Mouse (Mus musculus) forebrain, embryonic 14.5 days (tissue): ENCODE data around the gene Frmd7. TPM values are rescaled to one million over a fixed set of nuclear protein-coding genes. Genes with fewer than 3 reads are reported as not detected.

ENCODE experiments used
- ATAC-seq: fragments of 200-750 bp; cut with Nextera tagmentation; 2 replicates; pipeline ENCODE4 v1.8.0; 2017; ENCODE audit warnings: mild to moderate bottlenecking, moderate library complexity
- DNase-seq: peaks from one replicate; pipeline ENCODE4 v3.0.0-alpha.2; 2015; ENCODE audit warnings: low spot score
- H3K27ac ChIP-seq: fragments of 300-500 bp; sonication (generic); 2 replicates; pipeline ENCODE4 v1.5.1; 2014; ENCODE audit warnings: low read depth, mild to moderate bottlenecking, control low read depth, low read length, moderate library complexity
- H3K27me3 ChIP-seq: fragments of 300-500 bp; sonication (generic); replicated peaks from 2 replicates; pipeline ENCODE4 v1.6.1; 2014; ENCODE audit warnings: low read length, control low read depth, mixed read lengths; ENCODE audit not compliant: control insufficient read depth, insufficient read depth
- H3K36me3 ChIP-seq: fragments of 300-500 bp; sonication (generic); 2 replicates; pipeline ENCODE4 v1.6.1; 2014; ENCODE audit warnings: low read length, control low read depth; ENCODE audit not compliant: control insufficient read depth, insufficient read depth
- H3K4me1 ChIP-seq: fragments of 300-500 bp; sonication (generic); 2 replicates; pipeline ENCODE4 v1.6.1; 2014; ENCODE audit warnings: antibody characterized with exemption, low read length, control low read depth; ENCODE audit not compliant: control insufficient read depth, insufficient read depth
- H3K4me2 ChIP-seq: fragments of 300-500 bp; sonication (generic); 2 replicates; pipeline ENCODE4 v1.6.1; 2014; ENCODE audit warnings: mild to moderate bottlenecking, control low read depth, low read length
- H3K4me3 ChIP-seq: fragments of 300-500 bp; sonication (generic); 2 replicates; pipeline ENCODE4 v1.5.1; 2014; ENCODE audit warnings: low read depth, low read length, control low read depth
- H3K9ac ChIP-seq: fragments of 300-500 bp; sonication (generic); 2 replicates; pipeline ENCODE4 v1.6.1; 2014; ENCODE audit warnings: mild to moderate bottlenecking, low read length, control low read depth, moderate library complexity
- H3K9me3 ChIP-seq: fragments of 300-500 bp; sonication (generic); replicated peaks from 2 replicates; pipeline ENCODE4 v1.6.1; 2016; ENCODE audit warnings: low read length, control low read depth, mixed read lengths; ENCODE audit not compliant: control insufficient read depth
- WGBS: fragments of 180-500 bp; shearing (Covaris S2); extraction: QIAGEN DNeasy Blood & Tissue Kit; methylation state at CpG from one replicate; pipeline ENCODE4 v1.1.7; 2014; 5-methylcytosine and 5-hydroxymethylcytosine counted together
- polyA plus RNA-seq: library from polyadenylated mRNA; unstranded; fragments of >200 nt; fragmentation: Nextera tagmentation; extraction: Ambion mirVana; gene quantifications from 2 replicates; pipeline ENCODE4 v1.2.1, GENCODE M21; 2014

The Frmd7 gene
- polyA plus RNA-seq, 1 experiment from 2014 or later, result 0.10 TPM

DNA sequence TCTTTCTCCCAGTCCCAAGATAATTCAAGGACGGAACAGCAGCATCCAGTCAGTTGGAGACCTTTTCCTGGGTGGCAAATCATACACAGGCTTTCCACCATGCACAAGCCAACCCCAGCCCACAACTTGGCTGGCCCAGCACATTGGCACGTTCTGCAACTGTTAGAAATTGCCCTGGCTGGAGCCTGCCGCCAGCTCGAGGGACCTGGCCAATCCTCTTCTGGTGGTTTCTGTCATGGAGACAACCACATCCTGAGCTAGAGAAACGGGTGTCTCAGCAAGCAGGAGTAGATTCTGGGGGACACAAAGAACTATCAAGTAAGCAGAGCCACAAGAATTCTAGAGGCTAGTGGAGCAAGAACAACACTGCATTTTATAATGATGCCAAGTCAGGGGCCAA is 32.6 kb downstream of the Frmd7 start:
- ATAC-seq, result no peak
- Histone ChIP-seq H3K4me3 (no peak overlapping the region), H3K4me2 (no peak overlapping the region), H3K4me1 (no peaks in the 10 kb centered on the region), H3K27me3 (no peaks in the 10 kb centered on the region), H3K27ac (no peak overlapping the region), H3K36me3 (no peaks in the 10 kb centered on the region), H3K9ac (no peak overlapping the region), H3K9me3 (no peaks in the 10 kb centered on the region)
- 85% methylated on average over 5 of the region's 5 CpGs for WGBS
- DNase-seq, result no peak

DNA sequence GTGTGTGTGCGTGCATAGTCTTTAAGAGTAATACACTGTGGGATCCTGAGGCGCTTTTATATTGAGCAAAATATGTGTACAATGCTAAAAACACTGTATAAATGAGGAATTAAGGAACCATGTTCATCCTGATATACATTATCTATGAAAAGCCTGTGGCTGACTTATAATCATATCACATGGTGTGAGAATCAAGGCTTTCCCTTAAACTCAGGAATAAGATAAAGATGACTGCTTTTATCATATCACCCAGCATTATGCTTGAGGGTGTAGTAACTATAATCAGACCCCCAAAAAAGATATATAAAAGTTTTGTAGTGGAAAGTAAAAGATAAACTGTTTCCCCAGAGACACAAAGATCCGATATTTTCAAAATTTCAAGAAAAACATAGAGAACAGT is 39.0 kb downstream of the Frmd7 start:
- no peaks in the 10 kb centered on the region for H3K27me3 ChIP-seq
- ATAC-seq, result no peak
- H3K4me1 ChIP-seq, result no peaks in the 10 kb centered on the region
- no peak overlapping the region for H3K9ac ChIP-seq
- no peak overlapping the region for H3K4me2 ChIP-seq
- WGBS, result 82% methylated on average over 3 of the region's 3 CpGs
- no peak overlapping the region for H3K4me3 ChIP-seq
- no peaks in the 10 kb centered on the region for H3K9me3 ChIP-seq
- no peaks in the 10 kb centered on the region for H3K36me3 ChIP-seq
- H3K27ac ChIP-seq, result no peak overlapping the region
- DNase-seq, result no peak

DNA sequence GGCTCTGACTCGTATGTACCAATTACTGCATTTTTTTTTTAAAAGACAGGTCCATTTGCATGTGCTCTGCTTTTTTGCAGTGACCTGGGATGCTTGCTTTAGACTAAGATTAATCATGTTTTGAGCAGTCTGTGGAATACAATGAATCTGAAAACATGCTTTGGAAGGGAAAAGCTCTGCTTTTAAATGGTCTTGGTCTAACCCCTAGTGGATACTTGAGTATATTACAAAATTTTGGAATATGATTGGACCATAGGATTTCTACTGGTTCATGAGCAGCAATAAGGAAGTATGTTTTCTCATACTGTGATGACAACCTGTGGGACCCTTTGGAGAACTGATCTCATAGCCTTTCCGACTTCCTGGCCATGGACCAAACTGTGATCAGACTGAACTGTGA is 54.5 kb downstream of the Frmd7 start:
- ATAC-seq (no peak), DNase-seq (peak; percentile 20)
- no peaks in the 10 kb centered on the region for H3K27me3 ChIP-seq
- WGBS, result 88% methylated on average over 2 of the region's 2 CpGs
- H3K4me3 ChIP-seq, result no peak overlapping the region
- H3K36me3 ChIP-seq, result no peaks in the 10 kb centered on the region
- H3K4me1 ChIP-seq, result no peaks in the 10 kb centered on the region
- H3K9me3 ChIP-seq, result no peaks in the 10 kb centered on the region
- no peak overlapping the region for H3K27ac ChIP-seq
- no peak overlapping the region for H3K4me2 ChIP-seq
- H3K9ac ChIP-seq, result no peak overlapping the region

DNA sequence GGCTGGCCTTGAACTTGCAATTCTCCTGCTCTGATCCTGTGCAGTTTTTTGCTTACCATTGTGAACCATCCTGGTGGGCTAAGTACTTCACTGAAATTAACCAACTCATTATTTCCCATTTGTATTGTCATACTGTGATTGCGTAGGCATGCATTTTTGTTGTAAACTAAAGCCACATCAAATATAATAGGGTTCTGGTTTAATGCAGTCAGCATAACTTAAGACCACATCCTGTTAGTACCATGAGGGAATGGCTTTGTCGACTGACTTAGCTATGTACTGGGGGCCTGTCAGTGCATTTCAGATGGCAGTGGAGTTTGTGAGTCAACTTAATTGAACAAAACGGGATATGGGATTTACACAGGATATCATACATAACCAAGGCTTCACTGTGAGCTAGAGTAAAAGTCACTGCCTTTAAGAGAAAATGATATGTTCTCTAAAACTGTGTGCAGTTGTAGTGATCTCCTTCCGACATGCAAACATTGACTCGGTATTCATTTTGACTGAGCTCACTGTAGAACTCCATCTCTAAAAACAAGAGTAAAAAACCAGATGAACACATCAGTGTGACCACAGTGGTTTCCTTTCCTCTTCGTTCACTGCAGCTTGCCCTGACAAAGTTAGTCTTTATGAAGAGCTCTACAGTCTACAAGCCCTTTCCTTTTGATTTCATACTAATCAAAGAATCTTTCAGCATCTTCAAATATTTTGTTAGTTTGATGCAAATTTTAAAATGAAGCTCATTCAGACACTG is 68.1 kb downstream of the Frmd7 start:
- H3K4me3 ChIP-seq, result no peak overlapping the region
- no peaks in the 10 kb centered on the region for H3K9me3 ChIP-seq
- ATAC-seq (no peak), DNase-seq (no peak)
- H3K4me1 ChIP-seq, result no peaks in the 10 kb centered on the region
- 81% methylated on average over 6 of the region's 6 CpGs for WGBS
- H3K4me2 ChIP-seq, result no peak overlapping the region
- H3K27me3 ChIP-seq, result no peaks in the 10 kb centered on the region
- H3K9ac ChIP-seq, result no peak overlapping the region
- H3K36me3 ChIP-seq, result no peaks in the 10 kb centered on the region
- H3K27ac ChIP-seq, result no peak overlapping the region

DNA sequence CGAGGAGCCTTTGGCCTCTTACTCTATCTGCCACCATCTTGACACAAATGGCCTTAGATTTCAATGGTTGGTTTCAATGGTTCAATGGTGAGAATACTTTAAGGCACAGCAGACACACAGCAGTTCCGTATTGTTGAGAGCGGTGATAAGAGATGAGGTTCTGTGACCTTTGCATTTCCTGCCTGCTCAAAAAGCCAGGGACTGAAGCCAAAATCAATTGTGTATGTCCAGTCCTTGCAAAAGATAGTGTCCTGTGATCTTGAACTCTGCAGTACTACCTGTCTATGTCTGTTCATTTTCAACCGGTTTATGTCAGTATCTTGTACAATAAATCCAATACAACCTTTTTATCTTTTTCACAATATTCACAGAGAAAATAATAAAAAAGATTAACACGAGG is 77.8 kb downstream of the Frmd7 start:
- Histone ChIP-seq H3K9ac (no peak overlapping the region), H3K4me1 (no peaks in the 10 kb centered on the region), H3K27me3 (no peaks in the 10 kb centered on the region), H3K27ac (no peak overlapping the region), H3K36me3 (no peaks in the 10 kb centered on the region), H3K4me3 (no peak overlapping the region), H3K4me2 (no peak overlapping the region), H3K9me3 (no peaks in the 10 kb centered on the region)
- WGBS, result 76% methylated on average over 5 of the region's 5 CpGs
- DNase-seq, result no peak
- ATAC-seq, result no peak

DNA sequence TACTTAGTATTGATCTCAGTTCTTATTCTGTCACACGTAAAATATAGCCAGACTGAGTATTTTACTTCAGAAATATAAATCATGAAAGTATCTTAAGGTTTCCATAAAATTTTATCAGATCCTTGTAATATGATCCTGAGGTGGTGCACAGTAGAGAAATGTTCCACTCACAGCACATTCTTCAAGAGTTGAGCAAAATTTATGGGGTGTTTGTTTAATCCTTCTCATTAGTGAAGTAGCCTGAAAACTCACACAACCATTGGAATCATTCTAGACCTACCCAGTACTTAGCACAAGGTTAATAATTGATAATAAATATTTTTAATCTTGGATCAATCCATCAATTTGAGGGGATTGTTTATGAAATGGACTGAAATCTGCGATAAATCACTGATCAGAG is 78.7 kb downstream of the Frmd7 start:
- Histone ChIP-seq H3K27me3 (no peaks in the 10 kb centered on the region), H3K9ac (no peak overlapping the region), H3K4me3 (no peak overlapping the region), H3K4me1 (no peaks in the 10 kb centered on the region), H3K4me2 (no peak overlapping the region), H3K9me3 (no peaks in the 10 kb centered on the region), H3K27ac (no peak overlapping the region), H3K36me3 (no peaks in the 10 kb centered on the region)
- no peak for DNase-seq
- WGBS, result 78% methylated on average over 2 of the region's 2 CpGs
- ATAC-seq, result no peak

DNA sequence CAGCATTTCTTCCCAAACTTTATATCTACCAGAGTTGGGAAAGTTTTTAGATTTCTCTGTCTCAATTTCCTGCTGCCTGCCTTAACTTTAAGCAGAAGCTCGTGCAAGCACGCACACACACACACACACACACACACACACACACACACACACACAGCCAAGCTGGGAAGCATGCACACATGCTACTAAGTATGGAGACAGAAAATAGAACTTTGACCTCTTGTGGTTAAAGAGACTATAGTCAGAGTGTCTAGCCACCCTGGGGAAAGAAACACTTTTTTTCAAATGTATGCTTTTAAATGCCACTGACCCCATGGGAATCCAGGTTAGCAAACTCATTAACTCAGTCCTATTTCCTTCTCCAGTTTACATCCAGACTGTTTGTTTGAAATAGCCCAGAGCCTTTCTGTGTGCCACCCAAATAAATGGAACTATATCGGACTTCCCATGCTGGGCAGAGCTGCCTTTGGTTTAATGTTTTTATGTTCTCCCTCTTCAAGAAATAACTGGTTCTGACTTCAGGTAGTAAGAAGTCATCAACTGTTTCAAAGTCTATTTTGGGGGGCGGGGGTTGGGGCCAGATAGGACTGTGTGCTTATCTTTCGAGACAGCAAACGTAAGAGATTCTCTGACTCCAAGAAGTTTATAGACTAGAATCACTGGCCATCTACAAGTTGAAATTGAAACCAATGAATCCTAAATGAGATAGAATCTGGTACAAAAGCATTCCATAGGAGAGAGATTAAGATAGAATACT is 91.9 kb downstream of the Frmd7 start:
- 89% methylated on average over 6 of the region's 6 CpGs for WGBS
- no peak for ATAC-seq
- H3K36me3 ChIP-seq, result no peaks in the 10 kb centered on the region

More for the DNA sequence above, 91.9 kb downstream of the Frmd7 start:
- Histone ChIP-seq H3K4me3 (no peak overlapping the region), H3K27me3 (no peaks in the 10 kb centered on the region), H3K27ac (no peak overlapping the region), H3K4me2 (no peak overlapping the region), H3K9me3 (no peaks in the 10 kb centered on the region), H3K4me1 (no peaks in the 10 kb centered on the region), H3K9ac (no peak overlapping the region)
- DNase-seq, result no peak
